Mouse (Mus musculus) kidney, adult 2 months (tissue): ENCODE measurements around the gene Hoxc8. TPM values are rescaled to one million over a fixed set of nuclear protein-coding genes. Genes with fewer than 3 reads are reported as not detected.
A peak's percentile ranks its signal among the peaks of the same experiment; 100 is the strongest.

Source experiments
- DNase-seq: peaks from one replicate; pipeline ENCODE4 v3.0.0; 2021
- H3K27ac ChIP-seq: fragments of 200-500 bp; 2 replicates; pipeline ENCODE4 v1.5.1; 2012; ENCODE audit warnings: low read depth, low read length, control low read depth, inconsistent platforms; ENCODE audit not compliant: insufficient read depth
- H3K27me3 ChIP-seq: fragments of 200-500 bp; replicated peaks from 2 replicates; pipeline ENCODE4 v1.6.1; 2012; ENCODE audit warnings: mild to moderate bottlenecking, moderate library complexity, low read length, inconsistent platforms; ENCODE audit not compliant: control insufficient read depth, insufficient read depth
- H3K36me3 ChIP-seq: fragments of 200-500 bp; 2 replicates; pipeline ENCODE4 v1.6.1; 2012; ENCODE audit warnings: mild to moderate bottlenecking, moderate library complexity, low read length, inconsistent platforms; ENCODE audit not compliant: control insufficient read depth, insufficient read depth
- H3K4me1 ChIP-seq: fragments of 200-500 bp; 2 replicates; pipeline ENCODE4 v1.6.1; 2011; ENCODE audit warnings: low read length; ENCODE audit not compliant: control insufficient read depth, insufficient read depth
- H3K4me3 ChIP-seq: fragments of 200-500 bp; 2 replicates; pipeline ENCODE4 v1.5.1; 2011; ENCODE audit warnings: mild to moderate bottlenecking, low read depth, low read length, control low read depth; ENCODE audit not compliant: insufficient read depth
- CTCF ChIP-seq: fragments of 200-500 bp; conservative IDR thresholded peaks from 2 replicates; pipeline ENCODE4 v1.5.1; 2011; ENCODE audit warnings: low read depth, mild to moderate bottlenecking, control low read depth, low read length, moderate library complexity, mixed read lengths; ENCODE audit not compliant: insufficient read depth, insufficient read length
- POLR2A ChIP-seq: fragments of 200-500 bp; IDR thresholded peaks from one replicate; pipeline ENCODE4 v1.6.1; 2011; ENCODE audit warnings: low read depth, low read length, control low read depth
- WGBS: fragments of 180-500 bp; shearing (Covaris S2); methylation state at CpG from one replicate; pipeline ENCODE4 v1.1.7; 2018; 5-methylcytosine and 5-hydroxymethylcytosine counted together
- polyA plus RNA-seq: library from polyadenylated mRNA; depleted of rRNA; stranded (reverse); fragments of >200 nt; gene quantifications from 2 replicates; pipeline ENCODE4 v1.2.3, GENCODE M21; 2012

Hoxc8 gene
- polyA plus RNA-seq, 1 experiment: 4.0 TPM

GRCm38 (mm10) chr15:102972753-102973152 is 17.7 kb upstream of the Hoxc8 start:
- H3K36me3 ChIP-seq: no peaks in the 10 kb centered on the region
- no peak for TF ChIP-seq CTCF
- TF ChIP-seq POLR2A: no peak
- H3K4me1 ChIP-seq: peaks cover 6% of the 10 kb centered on the region; the same call in 1 of the 2 replicates
- WGBS: 38% methylated on average over 6 of the region's 6 CpGs
- peak overlapping the region; percentile 49 for H3K4me3 ChIP-seq
- DNase-seq: no peak
- no peaks in the 10 kb centered on the region for H3K27me3 ChIP-seq
- H3K27ac ChIP-seq: peak overlapping the region; percentile 63

DNA sequence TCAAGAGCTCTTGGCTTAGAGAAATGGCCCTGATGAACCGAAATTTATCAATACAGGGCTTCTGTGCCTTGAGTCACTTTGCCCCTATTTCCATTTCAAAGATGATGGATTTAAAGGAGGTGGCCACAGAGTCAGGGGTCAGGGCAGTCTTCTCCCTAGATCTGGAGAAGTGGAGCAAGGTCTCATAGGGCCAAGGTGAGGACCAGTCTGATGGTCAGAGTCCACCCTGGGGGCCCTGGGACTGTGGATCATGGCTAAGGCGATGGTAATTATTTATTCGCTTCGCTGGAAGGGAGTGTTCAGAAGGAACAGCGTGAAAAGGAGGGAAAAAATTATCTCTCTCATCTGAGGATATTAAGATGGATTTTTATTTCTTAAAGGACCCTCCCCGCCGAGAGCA is 15.4 kb upstream of the Hoxc8 start:
- H3K27ac ChIP-seq: no peak overlapping the region
- 27% methylated on average over 7 of the region's 7 CpGs for WGBS
- H3K4me1 ChIP-seq: peaks cover 11% of the 10 kb centered on the region; the same call in 1 of the 2 replicates
- peak; percentile 60 for DNase-seq
- H3K27me3 ChIP-seq: no peaks in the 10 kb centered on the region
- no peaks in the 10 kb centered on the region for H3K36me3 ChIP-seq
- no peak overlapping the region for H3K4me3 ChIP-seq
- TF ChIP-seq POLR2A (no peak), CTCF (no peak)

DNA sequence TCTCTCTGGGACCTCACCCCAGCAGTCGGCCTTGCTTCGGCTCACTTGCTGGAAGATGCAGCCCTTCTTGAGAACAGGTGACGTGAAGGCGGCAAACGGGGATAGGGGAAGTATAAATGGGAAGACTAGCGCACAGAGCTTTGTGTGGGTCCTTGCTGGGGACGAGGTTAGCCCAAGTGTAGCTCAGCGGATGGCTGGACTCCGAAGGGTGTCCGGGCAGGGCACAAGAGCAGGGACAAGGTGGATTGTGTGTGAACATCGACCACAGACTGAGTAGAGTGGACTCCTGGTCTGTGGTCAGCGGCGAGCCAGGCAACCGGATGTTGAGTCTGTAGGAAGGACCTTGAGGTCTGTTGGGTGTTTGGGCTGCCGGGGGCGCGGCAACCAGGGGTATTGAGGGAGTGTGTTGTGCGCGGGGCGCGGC is 14.7 kb upstream of the Hoxc8 start:
- Histone ChIP-seq H3K27me3 (no peaks in the 10 kb centered on the region), H3K4me1 (peaks cover 11% of the 10 kb centered on the region), H3K36me3 (no peaks in the 10 kb centered on the region), H3K27ac (peak overlapping the region; percentile 79), H3K4me3 (peak overlapping the region; percentile 47)
- peak; percentile 67 for DNase-seq
- 11% methylated on average over 21 of the region's 21 CpGs for WGBS
- TF ChIP-seq CTCF (no peak), POLR2A (no peak)

GRCm38 (mm10) chr15:102976171-102976570 is 14.2 kb upstream of the Hoxc8 start, which contains the start of gene Hoxc9:
Hoxc9 (plus strand) TSS chr15:102976439.
- Histone ChIP-seq H3K4me1 (peaks cover 11% of the 10 kb centered on the region), H3K27ac (peak within 1 kb of the TSS; percentile 79), H3K4me3 (peak within 1 kb of the TSS; percentile 47), H3K27me3 (no peaks in the 10 kb centered on the region), H3K36me3 (no peaks in the 10 kb centered on the region)
- TF ChIP-seq POLR2A: no peak
- no peak for TF ChIP-seq CTCF
- DNase-seq: no peak
- WGBS: 2% methylated on average over 17 of the region's 20 CpGs

DNA sequence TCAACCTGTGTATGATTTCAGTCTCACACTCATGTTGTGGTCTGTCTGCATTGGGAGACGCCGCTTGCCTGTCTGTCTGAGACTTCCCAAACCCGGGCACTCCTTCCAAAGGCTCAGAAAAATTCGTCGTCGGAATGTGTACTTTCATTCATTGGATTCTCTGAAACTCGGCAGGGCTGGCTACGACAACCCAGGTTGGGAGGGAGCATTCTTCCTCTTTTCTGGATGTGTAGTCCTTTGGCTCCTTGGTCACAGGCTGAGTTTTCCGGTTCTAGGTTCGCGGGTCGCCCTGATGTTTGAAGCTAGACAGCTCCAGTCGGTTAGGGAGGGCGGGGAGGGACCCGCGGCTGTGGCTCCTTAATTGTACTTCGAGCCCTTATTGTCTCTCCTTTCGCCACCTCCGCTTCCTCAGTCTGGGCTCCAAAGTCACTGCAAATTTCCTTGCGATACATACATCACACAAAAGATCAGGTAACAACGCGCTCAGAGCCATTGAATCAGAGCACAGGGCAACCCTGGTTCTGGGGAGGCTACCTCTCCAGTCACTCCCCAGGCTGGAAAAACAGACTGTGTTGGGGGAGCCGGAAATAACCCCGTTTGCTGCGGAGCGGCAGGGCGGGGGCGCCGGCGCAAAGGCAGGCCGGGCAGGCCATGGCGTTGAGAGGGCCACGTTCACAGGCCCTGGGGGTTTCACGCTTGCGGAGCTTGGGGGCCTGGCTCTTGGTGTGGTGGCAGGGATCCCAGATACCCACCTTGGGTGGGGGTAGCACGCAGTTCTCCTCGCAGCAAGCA is 13.6 kb upstream of the Hoxc8 start:
- 1% methylated on average over 37 of the region's 37 CpGs for WGBS
- H3K27ac ChIP-seq: peak overlapping the region; percentile 64
- H3K27me3 ChIP-seq: no peaks in the 10 kb centered on the region
- H3K4me3 ChIP-seq: peak overlapping the region; percentile 47
- peak; percentile 58 for DNase-seq
- H3K36me3 ChIP-seq: no peaks in the 10 kb centered on the region
- TF ChIP-seq CTCF: no peak
- no peak for TF ChIP-seq POLR2A
- H3K4me1 ChIP-seq: peaks cover 11% of the 10 kb centered on the region

- Histone ChIP-seq H3K4me1 (peaks cover 11% of the 10 kb centered on the region), H3K4me3 (peak overlapping the region; percentile 47), H3K27me3 (no peaks in the 10 kb centered on the region), H3K36me3 (no peaks in the 10 kb centered on the region), H3K27ac (peak overlapping the region; percentile 64)
- 13% methylated on average over 16 of the region's 16 CpGs for WGBS
- no peak for DNase-seq
- TF ChIP-seq CTCF: no peak
- no peak for TF ChIP-seq POLR2A
Measured at GRCm38 (mm10) chr15:102977423-102977974, 12.9 kb upstream of the Hoxc8 start.
